Mouse (Mus musculus): ENCODE measurements around the gene 1520401A03Rik. TPM values are rescaled to one million over a fixed set of nuclear protein-coding genes. Genes with fewer than 3 reads are reported as not detected.
"Not testable (repeated sequence)": the region's sequence is repeated elsewhere in the genome, so short reads cannot be mapped to it uniquely, and the experiment has no call there.

The 1520401A03Rik gene
- polyA plus RNA-seq (2015; fragmentation: Nextera tagmentation; extraction: Ambion mirVana) = 0.07 and 0.19 TPM in 2 replicates

- 79% methylated on average over 7 of the region's 7 CpGs for WGBS
- no peak for ATAC-seq
Measured at GRCm38 (mm10) chr17:23722376-23723125, at the start of gene 1520401A03Rik. 1520401A03Rik (minus strand) TSS chr17:23722783.

DNA sequence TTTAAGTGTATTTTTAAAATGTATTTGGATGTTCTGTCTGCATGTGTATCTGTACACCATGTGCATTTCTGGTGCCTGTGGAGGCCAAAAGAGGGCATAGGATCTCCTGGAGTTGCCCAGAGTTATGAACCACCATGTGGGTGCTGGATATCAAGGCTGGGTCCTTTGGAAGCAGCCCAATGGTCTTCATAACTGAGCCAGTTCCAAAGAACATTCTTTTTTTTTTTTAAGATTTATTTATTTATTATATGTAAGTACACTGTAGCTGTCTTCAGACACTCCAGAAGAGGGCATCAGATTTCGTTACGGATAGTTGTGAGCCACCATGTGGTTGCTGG lies 49.6 kb upstream of the 1520401A03Rik start:
- Histone ChIP-seq H3K4me3 (ENCODE audit: low read depth, low read length) (peak overlapping the region; percentile 91), H3K27ac (ENCODE audit: low read length) (peak overlapping the region; percentile 73), H3K4me2 (ENCODE audit: low read length) (peak overlapping the region; percentile 67), H3K4me1 (ENCODE audit: control insufficient read depth, insufficient read depth, low read length) (peaks cover 19% of the 10 kb centered on the region)
- H3K27me3 ChIP-seq (ENCODE audit: control insufficient read depth, insufficient read depth, low read depth, low read length); H3K36me3 ChIP-seq (ENCODE audit: control insufficient read depth, insufficient read depth, low read length); H3K9me3 ChIP-seq (replicated peaks; ENCODE audit: control insufficient read depth, low read length, poor library complexity, severe bottlenecking); H3K9ac ChIP-seq (ENCODE audit: low read depth, low read length): not testable (repeated sequence)
- 81% methylated on average over 2 of the region's 2 CpGs for WGBS
- 0 out of 2 replicates have a peak, but pooled peaks have one; percentile 12 for ATAC-seq

More at GRCm38 (mm10) chr17:23722376-23723125, at the start of gene 1520401A03Rik:
- H3K4me2 ChIP-seq (ENCODE audit: low read length) = no peak within 1 kb of the TSS
- no peaks in the 10 kb centered on the region for H3K9me3 ChIP-seq (replicated peaks; ENCODE audit: control insufficient read depth, low read length, poor library complexity, severe bottlenecking)
- no peak within 1 kb of the TSS for H3K27ac ChIP-seq (ENCODE audit: low read length)
- no peak within 1 kb of the TSS for H3K4me3 ChIP-seq (ENCODE audit: low read depth, low read length)
- no peaks in the 10 kb centered on the region for H3K27me3 ChIP-seq (ENCODE audit: control insufficient read depth, insufficient read depth, low read depth, low read length)
- H3K4me1 ChIP-seq (ENCODE audit: control insufficient read depth, insufficient read depth, low read length) = peaks cover 10% of the 10 kb centered on the region; the same call in 1 of the 2 replicates
- no peak within 1 kb of the TSS for H3K9ac ChIP-seq (ENCODE audit: low read depth, low read length)
- H3K36me3 ChIP-seq (ENCODE audit: control insufficient read depth, insufficient read depth, low read length) = no peaks in the 10 kb centered on the region

GRCm38 (mm10) chr17:23771284-23772218 lies 49.0 kb upstream of the 1520401A03Rik start, which contains the start of gene Flywch1:
Flywch1 (minus strand) TSS chr17:23771602.
- peak within 1 kb of the TSS; percentile 83 for H3K4me2 ChIP-seq (ENCODE audit: low read length)
- no peaks in the 10 kb centered on the region for H3K27me3 ChIP-seq (ENCODE audit: control insufficient read depth, insufficient read depth, low read depth, low read length)
- H3K9me3 ChIP-seq (replicated peaks; ENCODE audit: control insufficient read depth, low read length, poor library complexity, severe bottlenecking) = no peaks in the 10 kb centered on the region
- H3K36me3 ChIP-seq (ENCODE audit: control insufficient read depth, insufficient read depth, low read length) = no peaks in the 10 kb centered on the region
- H3K4me1 ChIP-seq (ENCODE audit: control insufficient read depth, insufficient read depth, low read length) = peaks cover 19% of the 10 kb centered on the region
- H3K4me3 ChIP-seq (ENCODE audit: low read depth, low read length) = peak within 1 kb of the TSS; percentile 91
- WGBS = 3% methylated on average over 47 of the region's 58 CpGs
- peak; percentile 98 for ATAC-seq
- H3K27ac ChIP-seq (ENCODE audit: low read length) = peak within 1 kb of the TSS; percentile 94
- H3K9ac ChIP-seq (ENCODE audit: low read depth, low read length) = peak within 1 kb of the TSS; percentile 99

DNA sequence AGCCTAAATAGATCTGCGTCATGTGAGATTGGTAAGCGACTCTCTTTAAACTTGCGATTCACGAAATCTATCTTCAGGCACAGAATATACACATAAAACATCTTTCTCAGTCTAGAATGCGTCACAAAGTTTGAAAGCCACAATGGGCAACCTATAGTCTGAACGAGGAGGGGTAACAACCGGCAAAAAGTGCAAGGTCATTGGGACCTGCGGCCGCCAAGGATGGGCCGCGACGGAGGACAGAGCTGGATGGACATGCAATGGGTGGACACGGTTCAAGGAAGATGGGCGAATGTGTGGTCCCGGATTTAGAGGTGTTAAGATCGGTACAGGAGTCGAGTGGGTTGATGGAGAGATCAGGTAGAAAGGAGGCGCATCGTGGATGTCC lies 48.3 kb upstream of the 1520401A03Rik start:
- Histone ChIP-seq H3K36me3 (ENCODE audit: control insufficient read depth, insufficient read depth, low read length) (no peaks in the 10 kb centered on the region), H3K9me3 (replicated peaks; ENCODE audit: control insufficient read depth, low read length, poor library complexity, severe bottlenecking) (no peaks in the 10 kb centered on the region), H3K4me2 (ENCODE audit: low read length) (peak overlapping the region; percentile 83), H3K4me3 (ENCODE audit: low read depth, low read length) (peak overlapping the region; percentile 91), H3K4me1 (ENCODE audit: control insufficient read depth, insufficient read depth, low read length) (peaks cover 19% of the 10 kb centered on the region), H3K27me3 (ENCODE audit: control insufficient read depth, insufficient read depth, low read depth, low read length) (no peaks in the 10 kb centered on the region), H3K27ac (ENCODE audit: low read length) (peak overlapping the region; percentile 94), H3K9ac (ENCODE audit: low read depth, low read length) (peak overlapping the region; percentile 99)
- no peak; the same call in 1 of the 2 replicates for ATAC-seq
- under 1% methylated on average over 19 of the region's 19 CpGs for WGBS

GRCm38 (mm10) chr17:23770493-23770892 lies 47.9 kb upstream of the 1520401A03Rik start:
- H3K9ac ChIP-seq (ENCODE audit: low read depth, low read length) = peak overlapping the region; percentile 99
- ATAC-seq = no peak
- peak overlapping the region; percentile 83 for H3K4me2 ChIP-seq (ENCODE audit: low read length)
- no peaks in the 10 kb centered on the region for H3K9me3 ChIP-seq (replicated peaks; ENCODE audit: control insufficient read depth, low read length, poor library complexity, severe bottlenecking)
- H3K27ac ChIP-seq (ENCODE audit: low read length) = peak overlapping the region; percentile 94
- no peaks in the 10 kb centered on the region for H3K27me3 ChIP-seq (ENCODE audit: control insufficient read depth, insufficient read depth, low read depth, low read length)
- 0% methylated on average over 2 of the region's 2 CpGs for WGBS
- peaks cover 19% of the 10 kb centered on the region for H3K4me1 ChIP-seq (ENCODE audit: control insufficient read depth, insufficient read depth, low read length)
- peak overlapping the region; percentile 91 for H3K4me3 ChIP-seq (ENCODE audit: low read depth, low read length)
- H3K36me3 ChIP-seq (ENCODE audit: control insufficient read depth, insufficient read depth, low read length) = no peaks in the 10 kb centered on the region

DNA sequence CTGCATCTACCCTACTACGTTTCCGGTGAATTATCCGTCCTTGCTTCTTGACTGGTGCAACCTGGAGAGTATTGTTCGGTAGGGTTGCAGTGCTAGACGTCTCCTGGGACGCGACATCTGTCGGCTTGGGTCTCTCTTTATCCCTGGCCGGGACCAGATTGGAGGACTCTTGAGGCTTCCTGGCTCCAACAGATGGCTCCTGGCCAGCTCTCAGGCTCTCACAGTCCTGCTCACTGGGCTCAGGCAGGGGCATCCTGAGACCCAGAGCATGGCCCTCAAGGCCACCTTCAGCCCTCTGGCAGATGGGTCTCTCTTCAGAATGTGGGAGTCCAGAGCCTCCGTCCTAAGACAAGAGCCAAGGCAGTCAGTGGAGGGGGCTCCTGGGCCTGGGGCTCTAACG lies 40.4 kb upstream of the 1520401A03Rik start:
- H3K9me3 ChIP-seq (replicated peaks; ENCODE audit: control insufficient read depth, low read length, poor library complexity, severe bottlenecking) = no peaks in the 10 kb centered on the region
- 86% methylated on average over 11 of the region's 11 CpGs for WGBS
- peaks cover 33% of the 10 kb centered on the region for H3K36me3 ChIP-seq (ENCODE audit: control insufficient read depth, insufficient read depth, low read length)
- H3K4me3 ChIP-seq (ENCODE audit: low read depth, low read length) = no peak overlapping the region
- 0 out of 2 replicates have a peak, but pooled peaks have one; percentile 7 for ATAC-seq
- H3K4me1 ChIP-seq (ENCODE audit: control insufficient read depth, insufficient read depth, low read length) = no peaks in the 10 kb centered on the region
- H3K27me3 ChIP-seq (ENCODE audit: control insufficient read depth, insufficient read depth, low read depth, low read length) = no peaks in the 10 kb centered on the region
- H3K4me2 ChIP-seq (ENCODE audit: low read length) = no peak overlapping the region
- no peak overlapping the region for H3K9ac ChIP-seq (ENCODE audit: low read depth, low read length)
- H3K27ac ChIP-seq (ENCODE audit: low read length) = no peak overlapping the region

DNA sequence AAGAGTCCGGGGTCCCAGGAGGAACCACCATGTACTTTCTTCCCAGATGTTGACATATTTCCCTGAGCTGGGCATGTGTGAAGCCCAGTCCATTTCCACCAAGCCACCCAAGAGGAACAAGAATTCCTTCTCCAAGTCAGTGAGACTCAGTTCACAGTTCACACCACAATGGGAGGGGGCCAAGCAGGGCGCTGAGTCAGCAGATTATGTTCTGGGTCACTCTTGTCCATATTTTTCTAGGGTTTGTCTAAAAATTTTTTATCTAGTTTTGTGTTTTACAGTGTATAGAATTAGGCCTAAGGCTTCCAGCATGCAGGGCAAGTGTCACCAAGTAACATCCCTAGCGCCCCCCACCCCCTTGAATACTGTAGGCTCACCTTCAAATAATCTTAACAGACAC lies 38.6 kb upstream of the 1520401A03Rik start:
- Histone ChIP-seq H3K4me2 (ENCODE audit: low read length) (no peak overlapping the region), H3K27ac (ENCODE audit: low read length) (no peak overlapping the region), H3K9ac (ENCODE audit: low read depth, low read length) (no peak overlapping the region), H3K27me3 (ENCODE audit: control insufficient read depth, insufficient read depth, low read depth, low read length) (no peaks in the 10 kb centered on the region), H3K4me3 (ENCODE audit: low read depth, low read length) (no peak overlapping the region), H3K9me3 (replicated peaks; ENCODE audit: control insufficient read depth, low read length, poor library complexity, severe bottlenecking) (no peaks in the 10 kb centered on the region), H3K36me3 (ENCODE audit: control insufficient read depth, insufficient read depth, low read length) (peaks cover 50% of the 10 kb centered on the region), H3K4me1 (ENCODE audit: control insufficient read depth, insufficient read depth, low read length) (no peaks in the 10 kb centered on the region)
- 96% methylated on average over 3 of the region's 3 CpGs for whole genome bisulfite sequencing
- no peak for ATAC-seq

- Histone ChIP-seq H3K9ac (ENCODE audit: low read depth, low read length) (no peak overlapping the region), H3K9me3 (replicated peaks; ENCODE audit: control insufficient read depth, low read length, poor library complexity, severe bottlenecking) (no peaks in the 10 kb centered on the region), H3K27ac (ENCODE audit: low read length) (no peak overlapping the region), H3K4me1 (ENCODE audit: control insufficient read depth, insufficient read depth, low read length) (no peaks in the 10 kb centered on the region), H3K4me2 (ENCODE audit: low read length) (no peak overlapping the region), H3K27me3 (ENCODE audit: control insufficient read depth, insufficient read depth, low read depth, low read length) (no peaks in the 10 kb centered on the region), H3K4me3 (ENCODE audit: low read depth, low read length) (no peak overlapping the region), H3K36me3 (ENCODE audit: control insufficient read depth, insufficient read depth, low read length) (peaks cover 59% of the 10 kb centered on the region)
- no peak for ATAC-seq
- WGBS = 96% methylated on average over 9 of the region's 9 CpGs
Measured at GRCm38 (mm10) chr17:23760231-23760630, 37.6 kb upstream of the 1520401A03Rik start.

Measured in midbrain, embryonic 16.5 days (tissue).